Mouse (Mus musculus) thymus, postnatal 10 days (tissue): ENCODE results near the gene Gm14226.
"Not testable (repeated sequence)": the region's sequence is repeated elsewhere in the genome, so short reads cannot be mapped to it uniquely, and the experiment has no call there.

Experiments used
- DNase-seq, 2 experiments: peaks; one replicate each; pipeline ENCODE4 v3.0.0; 2021; ENCODE audit warnings: low spot score in 2 of 2

The Gm14226 gene

DNA sequence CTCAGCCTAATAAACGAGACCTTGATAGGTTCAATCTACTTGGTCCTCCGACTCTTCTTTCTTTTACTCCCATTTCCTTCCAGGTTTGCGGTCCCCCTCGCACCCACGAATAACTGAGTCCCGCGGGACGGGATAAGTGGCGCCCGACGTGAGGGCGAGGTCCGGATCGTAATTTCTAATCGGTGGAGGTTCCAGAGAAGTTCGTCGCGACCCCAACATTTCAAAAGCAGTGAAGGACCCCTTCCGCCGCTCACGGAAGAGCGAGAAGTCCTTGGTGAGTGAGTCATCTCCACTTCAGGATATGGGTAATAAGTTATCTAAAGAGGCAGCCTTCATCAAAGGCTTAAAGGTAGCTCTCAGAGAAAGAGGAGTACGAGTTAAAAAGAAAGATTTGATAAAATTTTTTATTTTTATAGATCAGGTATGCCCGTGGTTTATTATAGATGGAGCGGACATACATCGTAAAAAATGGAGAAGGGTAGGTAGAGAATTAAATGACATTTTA lies at the start of gene Gm14226:
Gm14226 (plus strand) TSS at position 16 of the 505 bp plus-strand sequence.
- DNase-seq: not testable (repeated sequence)

DNA sequence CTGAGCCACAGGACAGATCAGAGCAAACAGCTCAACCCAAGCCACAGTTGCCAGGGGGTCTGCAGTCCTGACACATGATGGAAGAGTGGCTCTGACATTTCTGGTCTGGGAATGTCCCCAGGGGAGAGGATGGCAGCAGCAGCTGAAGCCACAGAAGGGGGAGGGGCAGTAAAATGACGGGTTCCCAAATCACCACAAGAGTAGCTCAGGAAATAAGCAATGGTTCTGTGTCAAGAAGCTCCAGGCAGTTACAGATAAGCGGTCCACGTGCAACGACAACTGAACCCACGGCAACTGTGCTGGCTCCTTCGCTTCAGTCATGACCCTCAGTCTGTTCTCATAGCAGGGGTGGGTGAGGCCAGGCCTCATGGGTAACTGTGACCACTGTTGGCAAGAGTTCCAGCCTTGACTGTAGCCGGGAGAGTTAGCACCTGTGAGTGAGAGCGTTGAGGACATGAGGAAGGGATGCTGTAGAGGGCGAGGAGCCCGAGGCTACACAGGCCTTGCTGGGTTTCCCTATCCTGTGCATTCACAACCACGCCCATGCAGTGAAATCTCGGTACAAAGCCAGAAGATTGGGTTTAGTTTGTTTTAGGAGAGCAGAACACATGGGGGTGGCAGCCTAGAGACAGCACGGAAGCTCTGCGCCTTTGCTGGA lies 48.2 kb upstream of the Gm14226 start:
- DNase-seq: not testable (repeated sequence)

DNA sequence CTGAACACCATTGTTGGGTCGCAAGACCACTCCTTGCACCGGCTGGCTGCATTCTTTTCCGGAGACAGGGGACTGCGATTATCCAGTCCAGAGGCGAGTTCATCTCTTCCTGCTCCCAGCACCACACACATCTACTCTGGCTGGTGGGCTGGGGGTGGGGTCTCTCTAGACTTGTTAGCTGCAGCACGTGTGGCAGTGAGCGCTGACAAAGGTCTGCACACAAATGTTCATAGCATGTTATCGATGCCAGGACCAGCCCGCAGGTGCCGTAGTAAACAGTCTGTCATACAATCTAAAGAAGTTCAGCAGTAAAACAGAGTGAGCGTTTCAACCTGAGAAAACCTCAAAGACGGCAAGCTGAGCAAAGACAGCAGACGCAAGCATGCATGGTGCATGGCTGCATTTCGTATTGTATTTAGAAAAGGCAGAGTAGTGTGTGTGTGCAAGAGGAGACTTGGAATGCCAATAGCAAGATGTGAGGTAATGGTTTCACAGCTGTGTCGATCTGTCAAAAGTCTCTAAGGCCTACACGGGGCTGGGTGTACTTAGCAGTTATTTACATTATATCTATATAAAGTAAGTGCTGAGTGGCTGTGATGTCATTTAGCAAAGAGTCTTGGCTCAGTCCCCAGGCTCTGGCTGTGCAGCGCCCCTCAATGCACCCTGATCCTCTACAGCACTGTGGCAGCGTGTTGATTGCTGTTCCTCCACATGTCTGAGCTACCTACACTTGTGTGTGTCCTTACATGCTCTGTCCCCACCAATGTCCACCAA lies 46.0 kb upstream of the Gm14226 start:
- no peak for DNase-seq

DNA sequence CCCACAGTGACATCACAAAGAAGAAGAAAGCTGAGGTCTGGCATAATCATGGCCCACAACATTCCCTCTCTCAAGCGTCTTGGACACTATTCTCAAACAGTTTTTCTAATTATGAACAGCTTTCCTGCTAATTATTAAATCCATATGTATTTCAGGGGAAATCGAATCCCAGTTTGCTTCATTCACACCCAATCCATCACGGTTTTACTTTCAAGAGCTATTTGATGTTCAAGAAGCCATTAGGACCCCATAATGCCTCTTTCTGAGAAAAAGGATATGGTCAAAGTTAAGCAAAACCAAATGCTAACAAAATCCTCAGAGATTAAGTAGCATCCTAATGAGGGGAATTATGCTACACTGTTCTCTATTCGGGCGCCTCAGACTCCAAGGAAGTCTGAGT lies 45.1 kb upstream of the Gm14226 start:
- no peak for DNase-seq

DNA sequence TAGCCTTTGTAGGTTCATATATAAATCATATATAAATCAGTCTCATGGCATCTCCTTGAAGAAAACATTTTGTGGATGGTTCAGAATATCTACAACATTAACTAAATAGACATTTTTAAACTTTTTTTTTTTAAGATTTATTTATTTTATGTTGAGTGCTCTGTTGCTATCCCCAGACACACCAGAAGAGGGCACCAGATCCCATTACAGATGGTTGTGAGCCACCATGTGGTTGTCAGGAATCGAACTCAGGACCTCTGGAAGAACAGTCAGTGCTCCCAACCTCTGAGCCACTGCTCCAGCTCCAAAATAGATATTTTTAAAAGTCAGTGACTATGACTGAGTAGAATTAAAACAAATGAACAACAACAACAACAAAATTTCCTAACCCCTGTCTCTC lies 31.5 kb upstream of the Gm14226 start:
- DNase-seq: no peak

DNA sequence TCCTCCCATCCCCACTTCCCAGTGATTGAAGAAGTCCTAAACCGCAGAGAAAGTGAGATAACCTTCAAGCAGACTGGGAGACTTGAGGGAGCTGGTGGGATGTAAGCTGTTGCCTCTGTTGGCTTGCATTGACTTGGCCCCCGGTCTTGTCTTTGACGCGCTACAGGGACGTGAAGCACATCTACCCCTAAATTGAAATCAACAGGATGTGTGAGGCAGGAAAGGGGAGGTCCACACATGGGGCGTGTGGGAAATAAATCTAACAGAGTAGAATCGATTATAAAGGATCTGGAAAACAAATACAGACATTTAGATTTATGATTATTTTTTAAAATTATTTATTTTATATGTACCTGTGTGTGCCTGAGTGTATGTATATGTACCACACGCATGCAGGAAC lies 26.7 kb upstream of the Gm14226 start:
- no peak for DNase-seq

DNA sequence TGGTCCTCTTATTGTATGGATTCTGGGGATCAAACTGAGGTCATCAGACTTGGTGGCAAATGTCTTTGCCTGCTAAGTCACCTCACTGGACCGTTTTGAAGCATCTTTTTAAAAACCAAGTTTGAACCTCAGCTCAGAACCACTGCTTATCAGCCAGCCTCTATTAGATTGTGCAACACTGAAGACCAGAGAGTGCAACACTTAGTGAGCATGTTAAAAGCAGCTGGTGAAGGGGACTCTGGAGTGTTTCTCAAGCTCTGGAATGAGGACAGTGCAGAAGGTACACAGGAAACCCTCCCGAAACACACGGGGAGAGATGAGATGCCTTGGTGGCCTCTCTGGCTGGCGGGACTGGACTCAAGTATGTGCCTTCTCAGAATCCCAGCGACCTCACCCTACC lies 26.0 kb upstream of the Gm14226 start:
- no peak for DNase-seq

DNA sequence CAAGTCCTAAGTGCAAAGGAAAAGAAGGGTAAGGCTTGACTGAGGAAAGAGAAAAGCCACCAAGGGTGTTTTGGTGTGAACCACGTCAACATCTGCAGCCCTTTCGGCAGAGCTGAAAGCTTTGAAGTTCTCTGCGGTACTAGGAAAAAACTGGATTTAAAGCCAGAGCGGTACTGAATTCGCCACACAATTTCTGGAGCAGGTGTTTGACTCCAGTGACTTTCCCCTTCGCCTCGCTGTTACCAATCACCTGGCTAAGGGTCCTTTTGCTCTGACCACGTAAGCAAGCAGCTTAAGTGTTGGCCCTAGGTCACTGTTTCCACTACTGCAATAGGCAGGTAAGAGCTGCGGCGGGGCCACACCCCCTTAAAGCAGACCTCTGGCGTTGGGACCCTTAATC lies 12.6 kb upstream of the Gm14226 start:
- no peak for DNase-seq

DNA sequence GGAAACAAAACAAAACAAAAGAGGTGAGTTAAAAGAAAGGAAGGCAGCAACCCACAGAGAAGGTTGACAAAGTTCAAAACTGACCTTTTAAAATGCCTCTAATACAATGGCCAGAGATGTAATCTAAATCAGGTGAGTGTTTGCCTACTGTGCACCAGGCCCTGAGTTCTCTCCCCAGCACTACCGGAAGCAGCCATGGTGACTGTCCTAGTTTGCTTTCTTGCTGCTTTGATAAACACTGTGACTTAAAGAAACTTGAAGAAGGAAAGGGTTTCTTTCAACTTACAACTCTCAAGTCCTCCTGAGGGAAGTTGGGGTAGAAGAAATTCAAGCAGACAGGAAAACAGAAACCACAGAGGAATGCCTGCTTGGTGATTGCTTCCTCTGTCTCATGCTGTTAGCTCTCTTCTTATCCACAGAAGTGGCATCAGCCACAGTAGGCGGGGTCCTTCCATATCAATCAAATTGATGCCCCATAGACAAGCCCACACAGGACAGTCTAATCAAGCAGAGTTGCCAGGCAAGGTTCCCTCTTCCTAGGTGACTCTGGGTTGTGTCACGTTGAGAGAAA lies 6.9 kb upstream of the Gm14226 start:
- peak; percentile 24 to 40 for DNase-seq

DNA sequence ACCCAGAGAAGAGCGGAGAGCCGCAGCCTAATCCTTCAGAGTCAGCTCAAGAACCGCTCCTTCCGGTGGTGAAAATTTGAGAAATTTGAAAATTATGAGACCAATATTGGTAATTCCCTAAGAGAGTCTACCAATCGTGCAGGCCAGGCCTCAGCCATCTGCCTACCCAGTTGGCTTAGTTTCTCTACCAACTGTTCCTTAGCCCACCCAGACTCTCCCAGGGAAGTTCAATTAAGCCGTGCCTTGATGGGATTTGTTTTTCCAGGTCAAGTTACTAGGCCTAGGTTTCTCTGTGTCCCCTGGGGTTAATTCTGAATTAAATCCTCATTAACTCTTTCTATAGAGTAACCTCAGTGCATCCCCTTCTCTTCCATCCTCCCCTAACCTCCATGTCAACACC lies 5.1 kb upstream of the Gm14226 start:
- DNase-seq: no peak

DNA sequence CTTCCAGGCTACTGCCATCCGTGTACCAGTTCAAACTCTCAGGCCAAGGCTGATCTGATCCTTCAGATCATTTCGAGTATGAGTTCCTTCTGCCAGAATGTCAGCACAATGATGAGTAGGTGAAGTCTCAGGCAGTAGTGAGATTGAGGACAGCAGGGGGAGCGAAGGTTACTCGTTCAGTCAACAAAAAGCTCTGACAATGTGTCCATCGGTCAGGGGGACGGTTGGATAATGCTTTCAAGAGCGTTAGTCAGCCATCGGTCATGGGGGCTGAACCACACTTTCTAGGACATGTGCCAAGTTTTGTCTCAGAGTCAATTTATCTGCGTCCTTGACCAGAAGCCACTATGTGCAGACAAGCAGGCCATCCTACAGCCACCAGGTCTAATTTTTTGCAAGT lies 1.3 kb upstream of the Gm14226 start:
- not testable (repeated sequence) for DNase-seq

DNA sequence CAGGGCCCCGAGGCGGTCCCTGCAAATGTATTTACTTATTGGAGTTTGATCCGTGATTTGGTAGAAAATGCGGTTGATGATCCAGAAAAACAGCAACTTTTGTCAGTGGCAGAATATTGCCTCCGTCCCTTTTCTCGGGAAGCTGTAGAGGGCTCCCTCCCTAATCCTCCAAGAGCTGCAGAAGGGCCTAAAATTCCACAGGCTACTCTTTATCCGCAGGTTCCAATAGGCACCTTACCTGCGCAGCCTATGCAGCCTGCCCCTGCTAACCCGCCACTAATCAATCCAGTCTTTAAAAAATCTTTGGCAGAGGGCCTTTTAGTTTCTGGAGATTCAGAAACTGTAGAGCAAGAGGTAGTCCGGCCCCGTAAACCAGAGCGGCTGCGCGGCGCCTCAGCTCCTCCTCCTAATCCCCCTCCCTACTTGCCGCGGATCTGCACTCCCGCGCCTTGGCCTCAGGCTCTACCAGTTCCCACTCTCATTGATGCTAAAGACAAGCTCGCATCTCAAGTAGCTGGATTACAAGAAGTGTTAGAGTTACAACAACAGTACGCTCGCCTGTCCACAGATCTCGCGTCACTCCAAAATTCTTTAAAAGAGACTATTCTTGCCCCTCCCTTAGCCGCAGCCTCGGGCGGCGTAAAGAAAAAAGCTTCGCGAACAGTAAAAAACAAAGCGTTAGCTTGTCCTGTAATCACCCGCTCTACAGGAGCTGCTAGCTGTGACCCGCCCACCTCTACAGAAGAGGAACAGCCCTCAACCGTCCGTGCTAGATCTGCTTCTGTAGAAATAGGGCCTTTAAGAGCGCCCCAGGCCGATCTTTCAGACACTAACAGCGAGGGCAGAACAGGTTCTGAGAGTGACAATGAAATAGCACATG lies 936 bp downstream of the Gm14226 start:
- peak; percentile 33 to 60 for DNase-seq

DNA sequence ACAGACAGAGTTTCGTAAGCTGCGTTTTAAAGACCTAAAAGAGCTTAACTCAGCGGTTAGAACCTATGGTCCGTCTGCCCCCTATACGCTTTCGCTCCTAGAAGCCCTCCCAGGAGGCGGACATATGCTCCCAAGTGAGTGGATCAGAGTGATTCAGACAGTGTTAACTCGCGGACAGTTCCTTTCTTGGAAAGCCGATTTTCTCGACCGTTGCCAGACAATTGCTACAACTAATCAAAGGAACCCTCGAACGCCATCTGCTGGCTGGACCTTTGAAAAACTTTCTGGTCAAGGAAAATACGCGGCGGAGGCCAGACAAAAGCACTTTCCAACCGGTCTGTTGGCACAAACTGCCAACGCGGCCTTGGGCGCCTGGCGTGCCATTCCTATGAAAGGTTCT lies 1.6 kb downstream of the Gm14226 start:
- DNase-seq: peak; percentile 50 to 75

DNA sequence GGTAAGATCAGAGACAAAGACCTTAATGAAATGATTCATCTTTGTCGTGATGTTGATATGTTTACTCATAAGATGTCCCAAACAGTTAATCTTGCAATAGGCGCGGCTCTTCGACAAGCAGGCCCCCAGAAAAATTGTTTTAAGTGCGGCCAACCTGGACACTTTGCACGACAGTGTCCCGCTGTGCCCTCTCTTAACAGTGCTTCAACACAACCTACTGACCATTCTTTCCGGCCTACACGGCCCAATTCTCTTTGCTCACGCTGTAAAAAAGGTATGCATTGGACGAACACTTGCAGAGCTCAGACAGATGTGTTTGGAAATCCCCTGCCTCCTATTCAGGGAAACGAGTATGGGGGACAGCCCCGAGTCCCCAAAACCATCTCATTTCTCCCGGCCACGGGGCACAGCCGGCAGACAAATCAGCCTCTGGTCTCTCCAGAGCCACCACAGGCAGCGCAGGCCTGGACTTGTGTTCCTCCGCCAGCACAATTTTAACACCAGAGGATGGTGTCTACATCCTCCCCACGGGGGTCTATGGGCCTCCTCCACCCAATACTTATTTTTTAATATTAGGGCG lies 2.3 kb downstream of the Gm14226 start:
- not testable (repeated sequence) for DNase-seq

DNA sequence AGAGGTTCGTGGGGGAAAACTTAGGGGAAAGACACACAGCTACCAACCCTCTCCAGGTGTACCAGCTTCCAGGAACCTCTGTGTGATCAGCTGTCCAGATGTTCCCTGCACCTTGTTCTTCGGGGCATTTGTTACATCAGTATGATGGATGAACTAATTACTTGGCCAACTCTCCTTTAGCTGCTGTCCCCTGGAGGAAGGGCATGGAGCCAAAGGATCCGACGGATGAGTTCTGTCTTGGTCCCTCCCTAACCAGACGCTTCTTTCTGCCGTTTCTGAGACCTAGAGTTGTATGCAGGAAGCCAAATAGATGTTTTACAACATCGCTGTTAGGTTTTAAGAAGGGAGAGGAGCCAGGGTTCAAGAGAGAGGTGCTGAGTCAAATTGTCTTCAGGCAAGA lies 12.8 kb downstream of the Gm14226 start:
- DNase-seq: no peak

DNA sequence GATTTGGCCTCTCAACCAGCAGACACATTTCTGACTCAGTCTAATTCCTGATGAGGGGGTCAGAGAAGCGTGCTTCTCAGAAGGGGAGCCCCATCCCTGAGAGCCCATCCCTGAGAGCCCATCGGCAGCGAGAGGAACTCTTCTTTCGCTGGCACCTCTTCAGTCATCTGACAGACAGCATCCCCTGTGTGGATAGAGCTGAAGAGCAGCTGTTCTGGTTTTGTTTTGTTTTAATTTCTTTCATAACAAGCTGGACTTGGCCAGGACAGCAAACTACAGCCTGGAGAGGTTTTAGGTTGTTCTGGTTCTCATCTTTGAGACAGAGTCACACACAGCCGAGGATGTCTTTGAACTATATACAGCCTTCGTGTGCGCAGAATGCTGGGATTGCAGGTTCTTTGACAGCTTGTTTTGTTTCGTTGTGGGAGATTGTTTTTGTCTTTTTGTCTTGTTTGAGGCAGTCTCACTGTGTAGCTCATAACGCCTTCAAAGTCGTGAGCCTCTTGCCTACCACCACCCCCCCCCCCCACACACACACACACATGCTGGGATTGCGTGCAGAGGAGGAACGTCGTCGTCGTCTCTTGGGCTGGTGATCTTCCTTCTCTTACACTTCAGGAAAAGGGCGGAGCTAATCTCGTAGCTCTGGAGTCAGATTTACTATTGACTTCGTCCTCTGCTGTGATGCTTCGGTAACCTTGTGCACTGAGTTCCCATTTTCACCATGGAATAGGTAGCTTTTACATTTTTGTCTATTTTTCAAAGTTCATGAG lies 15.1 kb downstream of the Gm14226 start:
- no peak for DNase-seq

DNA sequence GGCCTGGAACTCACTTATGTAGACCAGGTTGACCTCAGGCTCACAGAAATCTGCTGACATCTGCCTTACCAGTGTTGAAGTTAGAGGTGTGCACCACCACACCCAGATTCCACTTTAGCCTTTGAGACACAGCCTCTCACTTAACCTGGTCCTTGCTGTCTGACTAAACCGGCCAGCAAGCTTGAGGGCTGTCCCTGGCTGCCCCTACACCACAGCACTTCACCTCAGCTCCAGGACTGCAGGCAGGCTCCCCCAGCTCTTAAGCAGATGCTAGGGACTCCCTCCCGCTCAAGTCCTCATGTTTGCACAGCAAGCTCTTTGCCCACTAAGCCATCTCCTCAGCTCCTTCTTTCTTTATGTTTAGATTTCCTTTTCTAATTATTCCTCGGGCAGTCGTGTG lies 21.9 kb downstream of the Gm14226 start:
- no peak for DNase-seq

DNA sequence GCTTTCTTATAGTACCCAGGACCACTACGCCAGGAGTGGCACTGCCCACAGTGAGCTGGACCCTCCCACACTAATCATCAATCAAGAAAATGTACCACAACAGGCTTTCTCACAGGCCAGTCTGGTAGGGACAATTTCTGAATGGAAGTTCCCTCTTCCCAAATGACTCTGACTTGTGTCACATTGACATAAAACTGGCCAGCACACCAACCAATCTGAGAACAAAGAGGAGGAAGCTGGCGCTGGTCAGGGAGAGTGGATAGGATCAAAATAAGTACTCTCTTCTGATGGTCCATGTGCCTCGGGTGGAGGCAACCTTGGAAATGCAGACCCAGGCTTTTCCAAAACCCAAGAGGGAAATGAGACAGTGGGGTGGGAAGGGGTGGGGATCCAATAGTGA lies 26.5 kb downstream of the Gm14226 start:
- no peak for DNase-seq

DNA sequence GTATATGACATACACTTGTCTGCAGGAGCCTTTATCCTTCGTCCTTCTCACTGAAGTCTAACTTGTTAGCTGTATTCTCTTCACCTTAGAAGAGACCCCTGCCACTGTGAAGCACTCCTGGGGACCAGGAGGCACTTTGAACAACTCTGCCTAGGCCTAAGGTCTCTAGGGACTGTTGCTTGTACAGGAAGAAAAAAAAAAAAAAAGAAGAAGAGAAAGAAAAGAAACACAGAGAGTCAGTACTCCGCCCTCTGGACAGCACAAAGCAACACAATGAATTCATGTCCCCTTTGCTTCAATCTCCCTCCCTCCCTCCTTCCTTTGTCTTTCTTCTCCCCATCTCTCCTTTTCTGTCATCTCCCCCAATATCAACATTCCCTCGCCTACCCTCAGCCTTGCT lies 27.0 kb downstream of the Gm14226 start:
- no peak for DNase-seq

DNA sequence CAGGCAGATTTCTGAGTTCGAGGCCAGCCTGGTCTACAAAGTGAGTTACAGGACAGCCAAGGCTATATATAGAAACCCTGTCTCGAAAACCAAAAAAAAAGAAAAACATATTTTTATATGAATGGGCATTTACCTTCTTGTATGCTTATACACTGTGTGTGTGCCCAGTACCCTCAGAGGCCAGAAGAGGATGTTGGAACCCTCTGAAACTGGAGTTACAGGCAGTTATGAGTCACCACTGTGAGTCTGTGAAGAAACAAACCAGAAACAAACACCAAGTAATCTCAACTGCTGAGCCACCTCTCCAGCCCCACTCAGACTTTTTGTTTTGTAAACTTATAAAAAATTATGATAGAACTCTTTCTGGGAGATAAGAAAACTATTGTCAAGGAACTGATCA lies 28.7 kb downstream of the Gm14226 start:
- DNase-seq: no peak
